Mouse (Mus musculus): Measurements from ENCODE around the gene Smc6.

Gene Smc6

DNA sequence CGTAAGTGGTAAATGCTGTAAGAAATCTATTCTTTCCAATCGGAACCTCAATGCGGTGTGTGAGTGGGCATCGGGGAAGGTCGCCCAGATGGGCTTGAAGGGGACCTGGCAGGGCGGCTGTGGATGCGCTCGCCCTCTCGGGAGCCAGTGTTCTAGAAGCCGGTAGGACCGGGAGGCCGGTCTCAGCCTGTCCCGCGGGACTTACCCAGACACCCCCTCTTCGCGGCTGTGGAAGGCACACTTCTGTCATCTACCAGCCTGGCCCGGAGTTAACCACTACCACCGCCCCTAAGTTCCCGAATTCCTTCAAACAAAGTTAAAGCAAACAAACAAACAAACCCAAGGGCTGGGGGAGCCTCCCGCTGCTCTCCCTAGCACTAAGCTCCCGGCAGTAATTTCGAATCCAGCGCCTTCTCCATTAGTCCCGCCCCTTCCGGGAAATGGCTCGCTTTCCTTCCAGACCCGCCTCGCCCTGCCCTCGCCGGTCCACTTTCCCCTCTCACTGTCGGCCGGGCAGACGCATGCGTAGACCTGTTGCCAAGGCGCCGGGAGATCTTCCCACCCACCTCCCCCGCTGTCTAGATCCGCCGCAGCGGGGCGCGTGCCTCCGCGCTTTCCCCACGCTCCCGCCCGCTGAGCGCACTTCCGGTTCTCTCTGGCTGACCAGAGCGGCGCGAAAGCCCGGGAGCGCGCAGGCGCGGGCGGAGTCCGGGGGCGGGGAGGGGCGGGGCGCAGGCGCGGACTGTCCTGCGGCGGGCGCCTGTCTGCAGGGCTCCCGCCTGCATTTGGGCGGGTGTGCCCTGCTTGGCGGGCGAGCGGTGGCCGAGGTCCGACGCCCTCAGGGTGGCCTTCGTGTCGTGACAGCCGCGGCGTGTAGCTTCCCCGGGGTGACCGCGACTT, at the start of gene Smc6, which contains the start of gene Gen1:
Smc6 (plus strand) TSS at position 505 of the 900 bp plus-strand sequence.
Gen1 (minus strand) TSS at position 420 of the 900 bp plus-strand sequence.
- in situ Hi-C loops (cut with MboI; ENCODE audit: low pct_unique_long_range_greater_than_20kb in 1 of 2, low sequenced_read_pairs in 2 of 2, unreplicated experiment in 1 of 2) = no loop called here

DNA sequence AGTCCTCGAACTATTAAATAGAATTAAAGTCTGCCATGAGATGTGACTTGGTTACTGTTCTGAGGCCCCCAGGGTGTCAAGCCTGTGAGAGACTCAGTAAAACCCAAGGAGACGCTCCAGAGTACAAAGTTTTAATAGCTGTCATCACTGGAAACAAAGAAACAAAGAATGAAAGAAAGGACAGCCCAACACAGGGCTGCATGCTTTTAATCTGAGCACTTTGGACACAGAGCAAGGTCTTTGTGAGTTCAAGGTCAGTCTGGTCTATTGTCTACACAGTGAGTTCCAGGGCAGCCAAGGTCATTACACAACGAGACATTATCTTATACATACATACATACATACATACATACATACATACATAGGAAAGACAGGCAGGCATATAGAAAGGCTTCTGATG, 49.2 kb upstream of the Smc6 start:
- in situ Hi-C loops (cut with MboI; ENCODE audit: low pct_unique_long_range_greater_than_20kb in 1 of 2, low sequenced_read_pairs in 2 of 2, unreplicated experiment in 1 of 2) = no loop called here

DNA sequence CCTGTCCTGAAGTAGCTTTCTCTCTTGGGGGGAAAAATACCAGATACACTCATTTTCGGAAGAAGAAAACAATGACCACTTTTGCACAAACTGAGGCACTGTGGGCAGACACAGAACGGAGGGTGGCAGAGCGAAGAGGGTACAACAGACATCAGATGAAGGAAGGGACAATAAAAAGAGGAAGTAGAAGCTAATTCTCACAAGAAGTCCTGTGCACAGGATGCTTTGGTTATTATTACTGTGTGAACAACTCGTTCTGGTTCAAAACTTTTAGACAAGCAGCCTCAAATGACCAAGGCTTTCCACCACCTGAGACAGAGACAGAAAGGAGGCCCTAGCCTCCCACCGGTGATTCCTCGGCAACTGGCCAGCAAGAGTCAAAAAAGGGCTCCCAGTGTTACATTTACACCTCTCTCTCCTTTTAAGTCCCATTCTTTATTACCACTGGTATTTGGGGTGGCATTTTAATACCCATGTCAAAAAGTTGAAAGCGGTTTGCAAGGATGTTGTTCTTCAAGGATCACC, 47.9 kb upstream of the Smc6 start:
- in situ Hi-C loops (cut with MboI; ENCODE audit: low pct_unique_long_range_greater_than_20kb in 1 of 2, low sequenced_read_pairs in 2 of 2, unreplicated experiment in 1 of 2) = no loop called here

DNA sequence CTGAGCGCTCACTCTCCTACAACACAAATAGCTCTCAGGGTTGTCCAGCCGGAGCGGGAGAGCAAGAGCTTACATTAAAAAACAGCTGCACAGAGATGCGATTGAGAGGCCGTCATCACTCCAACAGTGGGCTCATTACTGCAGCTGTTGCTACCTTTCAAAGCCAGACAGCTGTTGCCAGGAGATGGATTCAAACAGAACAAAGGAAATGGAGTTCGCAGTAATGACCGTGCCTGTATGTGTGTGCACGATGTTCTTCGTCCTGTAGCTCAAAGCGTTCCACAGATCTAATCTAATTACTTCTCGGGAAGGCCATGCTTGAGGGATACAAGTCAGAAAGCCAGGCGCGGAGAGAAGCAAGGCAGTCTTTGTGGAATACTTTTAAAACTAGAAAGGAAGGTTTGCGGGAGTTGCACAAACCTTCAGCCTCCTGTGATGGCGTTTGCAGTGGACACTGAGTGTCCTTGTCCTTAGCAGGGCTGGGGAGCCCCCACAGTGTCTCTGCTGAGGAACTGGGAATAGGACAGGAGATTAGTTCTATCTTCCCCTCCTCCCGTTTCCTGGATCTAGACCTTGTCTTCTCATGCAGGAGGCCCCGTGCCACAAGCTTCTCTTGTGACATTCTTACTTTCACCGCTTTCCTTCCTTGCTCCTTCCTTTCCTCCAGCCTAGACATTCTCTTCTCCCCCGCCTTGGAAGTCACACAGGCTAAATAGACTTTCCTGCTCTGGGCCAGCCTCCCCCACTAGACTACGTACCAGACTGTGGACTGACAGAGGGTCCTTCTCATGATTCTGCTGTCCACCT, 44.0 kb upstream of the Smc6 start:
- in situ Hi-C loops (cut with MboI; ENCODE audit: low pct_unique_long_range_greater_than_20kb in 1 of 2, low sequenced_read_pairs in 2 of 2, unreplicated experiment in 1 of 2) = no loop called here

DNA sequence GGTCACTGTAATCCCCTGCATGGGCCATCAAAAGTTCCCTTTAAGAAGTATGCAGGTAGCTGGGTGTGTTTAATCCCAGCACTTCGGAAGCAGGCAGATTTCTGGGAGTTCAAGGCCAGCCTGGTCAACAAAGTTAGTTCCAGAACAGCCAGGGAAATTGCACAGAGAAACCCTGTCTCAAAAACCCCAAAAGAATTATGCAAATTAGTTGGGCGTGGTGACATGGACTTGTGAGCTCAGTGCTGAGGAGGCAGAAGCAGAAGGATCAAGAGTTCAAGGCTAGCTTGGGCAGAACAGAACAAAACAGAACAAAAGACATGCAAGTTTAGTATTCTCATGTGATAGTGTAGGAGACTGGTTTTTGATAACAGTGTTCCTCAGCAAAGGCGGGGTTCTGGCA, 43.1 kb upstream of the Smc6 start:
- in situ Hi-C loops (cut with MboI; ENCODE audit: low pct_unique_long_range_greater_than_20kb in 1 of 2, low sequenced_read_pairs in 2 of 2, unreplicated experiment in 1 of 2) = no loop called here

DNA sequence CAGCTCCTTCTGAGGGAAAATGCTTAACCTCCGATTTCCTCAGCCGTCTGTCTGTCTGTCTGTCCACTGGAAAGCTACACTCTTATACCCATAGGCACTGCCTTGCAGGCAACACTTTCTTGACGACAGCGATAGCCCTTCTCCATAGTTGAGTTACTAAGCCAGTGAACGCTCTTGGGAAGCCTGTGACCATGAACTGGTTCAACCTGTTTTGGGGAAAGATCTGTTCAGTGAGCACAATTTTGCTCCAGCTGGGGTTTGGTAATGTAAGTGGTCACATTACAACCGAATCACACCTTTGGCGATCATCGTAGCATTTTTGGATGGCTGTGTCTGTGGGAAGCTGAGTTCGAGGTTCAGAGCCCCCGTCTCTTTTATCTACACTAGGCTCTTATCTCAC, 42.6 kb upstream of the Smc6 start:
- in situ Hi-C loops (cut with MboI; ENCODE audit: low pct_unique_long_range_greater_than_20kb in 1 of 2, low sequenced_read_pairs in 2 of 2, unreplicated experiment in 1 of 2) = no loop called here

DNA sequence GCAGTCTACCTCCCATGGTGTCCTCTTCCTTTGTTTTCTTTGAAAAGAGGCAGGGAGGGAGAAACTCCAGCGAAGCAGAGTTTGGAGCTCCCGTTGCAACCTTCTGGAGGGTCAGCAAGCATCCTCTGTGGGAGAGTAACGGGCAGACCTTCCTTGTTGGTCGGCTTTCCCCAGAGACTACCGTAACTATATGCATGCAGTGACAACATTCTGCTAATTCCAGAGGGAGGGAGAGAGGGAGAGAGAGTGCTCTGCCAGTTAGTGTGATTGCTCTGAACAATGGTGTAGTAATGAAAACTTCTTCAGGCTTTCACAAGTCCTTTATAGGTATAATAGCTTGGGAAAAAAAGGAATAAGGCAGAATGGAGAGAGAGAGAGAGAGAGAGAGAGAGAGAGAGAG, 41.0 kb upstream of the Smc6 start:
- in situ Hi-C loops (cut with MboI; ENCODE audit: low pct_unique_long_range_greater_than_20kb in 1 of 2, low sequenced_read_pairs in 2 of 2, unreplicated experiment in 1 of 2) = no loop called here

DNA sequence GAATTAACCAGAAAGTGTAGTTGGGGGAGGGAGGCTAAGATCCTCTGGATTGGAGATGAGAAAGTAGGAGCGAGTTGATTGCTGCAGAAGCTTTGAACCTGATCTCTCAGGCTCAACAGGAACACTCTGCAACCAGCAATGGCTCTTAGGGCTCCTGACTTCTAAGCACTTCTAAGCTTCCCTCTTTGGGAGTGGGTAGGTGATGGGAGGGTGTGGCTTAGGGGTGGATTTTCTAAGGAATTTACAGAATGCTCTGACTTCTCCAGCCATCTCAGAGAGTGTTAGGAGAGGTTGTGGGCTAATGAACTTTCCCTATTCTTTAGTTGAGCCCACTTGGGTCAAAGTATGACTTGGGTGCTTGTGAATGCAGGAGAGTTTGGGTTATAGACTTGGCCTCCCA, 39.6 kb upstream of the Smc6 start:
- in situ Hi-C loops (cut with MboI; ENCODE audit: low pct_unique_long_range_greater_than_20kb in 1 of 2, low sequenced_read_pairs in 2 of 2, unreplicated experiment in 1 of 2) = no loop called here

DNA sequence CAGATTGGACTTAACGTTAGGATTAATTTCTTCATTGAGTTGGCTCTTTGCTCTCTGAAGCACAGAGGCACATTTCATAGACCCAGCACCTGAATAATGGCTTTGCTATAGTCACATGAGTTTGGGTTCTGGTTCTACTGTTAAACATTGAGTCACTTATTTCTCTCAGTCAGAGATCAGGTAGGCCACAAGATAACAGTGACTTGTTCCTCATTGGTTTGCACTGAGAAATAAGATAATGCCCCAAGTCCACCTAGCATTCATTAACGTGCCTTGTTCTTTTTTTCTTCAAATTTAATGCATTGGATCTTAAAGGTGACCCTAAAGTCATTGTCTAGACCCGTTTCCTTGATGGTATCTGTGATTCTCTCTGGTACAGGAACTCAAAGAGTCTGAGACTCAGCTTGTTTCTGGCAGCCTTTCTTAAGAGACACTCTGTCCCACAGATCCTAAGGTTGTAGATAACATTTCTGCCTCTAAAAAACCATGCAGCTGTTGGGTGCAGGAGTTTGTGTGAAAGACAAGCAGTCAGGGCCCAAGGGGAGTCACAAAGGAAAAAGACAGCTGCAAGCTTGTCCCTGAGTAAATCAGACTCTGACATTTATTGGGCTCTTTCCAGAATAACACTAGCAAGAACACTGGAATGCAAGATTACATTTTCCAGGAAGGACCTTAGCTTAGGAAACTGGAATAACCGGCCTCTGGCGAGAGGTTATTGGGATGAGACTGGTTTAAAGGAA, 39.0 kb upstream of the Smc6 start:
- in situ Hi-C loops (cut with MboI; ENCODE audit: low pct_unique_long_range_greater_than_20kb in 1 of 2, low sequenced_read_pairs in 2 of 2, unreplicated experiment in 1 of 2) = no loop called here

DNA sequence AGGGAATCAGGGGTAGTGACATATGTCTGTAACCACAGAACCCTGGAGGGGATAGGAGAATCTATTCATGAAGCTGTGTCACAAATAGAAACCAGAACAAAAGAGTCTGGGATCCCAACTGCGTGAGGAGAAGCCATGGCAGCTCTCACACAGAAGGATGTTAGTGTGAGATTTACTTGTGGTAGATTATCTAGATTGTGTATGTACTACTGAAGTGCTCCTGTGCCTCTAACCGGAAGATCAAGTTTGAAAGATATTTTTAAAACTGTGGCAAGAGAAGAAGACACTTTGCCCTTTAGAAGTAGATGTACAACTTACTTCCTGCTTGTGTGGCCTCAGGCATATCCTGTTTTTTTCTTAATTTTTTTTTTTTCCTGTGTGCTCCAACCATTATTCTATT, 35.4 kb upstream of the Smc6 start:
- in situ Hi-C loops (cut with MboI; ENCODE audit: low pct_unique_long_range_greater_than_20kb in 1 of 2, low sequenced_read_pairs in 2 of 2, unreplicated experiment in 1 of 2) = no loop called here

DNA sequence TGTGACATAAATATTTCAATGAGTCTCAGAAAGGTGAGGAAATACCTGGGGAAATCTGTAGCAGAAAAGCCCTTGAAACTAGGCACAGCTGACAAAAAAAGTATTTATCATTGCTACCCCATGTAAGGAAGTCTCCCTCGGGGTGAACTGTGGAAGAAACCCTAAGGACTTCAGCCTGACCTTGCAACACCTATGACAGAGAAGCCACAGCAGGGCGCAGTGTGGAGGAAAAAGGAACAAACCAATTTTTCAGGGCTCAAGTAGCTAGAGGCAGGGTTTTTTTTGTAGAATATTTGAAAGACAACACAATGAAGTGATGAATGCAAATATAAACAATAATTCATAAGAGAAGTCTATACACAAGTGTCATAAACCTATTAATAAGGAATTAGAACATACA, 29.7 kb upstream of the Smc6 start:
- in situ Hi-C loops (cut with MboI; ENCODE audit: low pct_unique_long_range_greater_than_20kb in 1 of 2, low sequenced_read_pairs in 2 of 2, unreplicated experiment in 1 of 2) = no loop called here

DNA sequence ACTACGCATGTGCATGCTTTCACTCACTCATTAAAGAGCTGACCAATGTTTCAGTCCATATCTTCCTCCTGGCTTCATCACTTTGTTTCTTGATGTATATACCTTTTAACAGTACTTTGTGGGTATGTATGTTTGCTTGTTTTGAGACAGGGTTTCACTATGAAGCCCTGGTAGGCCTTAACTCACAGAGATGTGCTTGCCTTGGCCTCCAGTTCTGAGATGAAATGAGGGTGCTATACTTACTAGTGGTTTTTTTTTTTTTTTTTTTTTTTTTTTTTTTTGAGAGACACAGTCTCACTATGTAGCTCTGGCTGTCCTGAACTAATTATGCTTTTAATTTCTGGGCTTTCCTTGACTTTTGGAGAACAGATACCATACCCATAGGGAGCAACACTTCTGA, 18.2 kb upstream of the Smc6 start:
- in situ Hi-C loops (cut with MboI; ENCODE audit: low pct_unique_long_range_greater_than_20kb in 1 of 2, low sequenced_read_pairs in 2 of 2, unreplicated experiment in 1 of 2) = no loop called here

DNA sequence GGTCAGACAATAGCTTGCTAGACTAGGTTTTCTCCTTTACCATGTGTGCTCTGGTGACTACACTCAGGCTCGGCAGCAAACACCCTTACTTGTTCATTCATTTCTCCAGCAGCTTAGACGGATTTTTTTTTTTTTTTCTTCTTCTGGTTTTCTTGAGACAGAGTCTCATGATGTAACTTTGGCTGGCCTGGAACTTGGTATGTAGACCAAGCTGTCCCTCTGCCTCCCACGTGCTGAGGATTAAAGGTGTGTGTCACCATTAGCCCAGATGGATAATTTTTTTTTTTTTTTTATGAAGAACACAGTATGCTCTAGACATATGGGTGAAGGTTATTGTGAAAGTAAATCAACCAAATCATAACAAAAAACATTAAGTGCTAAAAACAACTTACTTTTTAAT, 15.4 kb upstream of the Smc6 start:
- in situ Hi-C loops (cut with MboI; ENCODE audit: low pct_unique_long_range_greater_than_20kb in 1 of 2, low sequenced_read_pairs in 2 of 2, unreplicated experiment in 1 of 2) = no loop called here

DNA sequence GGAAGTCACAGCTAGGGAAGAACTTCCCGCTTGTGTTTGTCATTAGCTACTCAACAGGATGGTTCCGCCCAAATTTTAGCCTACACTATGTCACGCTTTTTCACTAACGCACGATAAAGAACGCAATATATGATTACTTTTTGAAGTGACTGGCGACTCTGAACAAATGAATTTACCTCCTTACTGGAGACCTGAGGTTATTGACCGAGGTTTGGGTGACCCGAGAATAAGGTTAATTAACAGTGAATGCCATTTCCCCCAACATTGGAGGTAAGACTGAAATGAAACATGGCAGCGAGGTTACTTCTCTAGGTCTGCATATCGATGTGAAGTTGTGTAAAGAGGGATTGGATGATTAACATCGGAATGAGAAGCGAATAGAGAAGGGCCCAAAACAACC, 791 bp upstream of the Smc6 start:
- in situ Hi-C loops (cut with MboI; ENCODE audit: low pct_unique_long_range_greater_than_20kb in 1 of 2, low sequenced_read_pairs in 2 of 2, unreplicated experiment in 1 of 2) = no loop called here

DNA sequence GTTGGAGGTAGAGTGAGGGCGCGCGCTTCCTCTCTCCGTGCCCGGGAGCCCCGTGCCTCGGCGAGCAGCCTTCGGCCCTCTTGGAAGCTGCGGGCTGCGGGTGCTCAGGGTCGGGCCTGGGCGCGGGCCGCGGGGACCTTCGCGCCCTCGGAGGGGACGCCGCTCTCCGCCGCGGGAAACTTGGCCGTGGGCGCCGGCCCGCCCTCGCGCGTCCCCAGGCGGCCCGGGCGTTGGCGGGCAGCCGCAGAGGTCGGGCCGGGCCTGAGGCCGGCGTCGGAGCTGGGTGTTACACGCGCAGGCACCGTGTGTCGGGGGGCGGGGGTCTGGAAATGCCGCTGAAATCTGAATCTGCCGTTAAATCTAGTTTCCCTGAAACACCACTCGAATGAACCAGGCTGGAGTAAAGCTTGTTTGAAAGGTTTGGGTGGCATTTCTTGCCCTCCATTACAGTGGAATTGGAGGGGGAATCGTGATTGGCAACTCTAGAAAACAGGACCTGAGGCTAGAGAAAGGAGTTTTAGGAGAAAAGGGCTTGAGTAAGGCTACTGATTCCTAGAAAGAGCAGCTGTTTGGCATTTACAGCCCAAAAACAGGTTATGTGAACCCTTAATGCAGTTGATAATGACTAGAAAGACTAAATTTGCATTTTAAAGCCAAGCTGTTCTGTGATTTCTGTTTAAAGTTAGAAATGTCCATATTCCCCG, 748 bp downstream of the Smc6 start:
- in situ Hi-C loops (cut with MboI; ENCODE audit: low pct_unique_long_range_greater_than_20kb in 1 of 2, low sequenced_read_pairs in 2 of 2, unreplicated experiment in 1 of 2) = no loop called here

DNA sequence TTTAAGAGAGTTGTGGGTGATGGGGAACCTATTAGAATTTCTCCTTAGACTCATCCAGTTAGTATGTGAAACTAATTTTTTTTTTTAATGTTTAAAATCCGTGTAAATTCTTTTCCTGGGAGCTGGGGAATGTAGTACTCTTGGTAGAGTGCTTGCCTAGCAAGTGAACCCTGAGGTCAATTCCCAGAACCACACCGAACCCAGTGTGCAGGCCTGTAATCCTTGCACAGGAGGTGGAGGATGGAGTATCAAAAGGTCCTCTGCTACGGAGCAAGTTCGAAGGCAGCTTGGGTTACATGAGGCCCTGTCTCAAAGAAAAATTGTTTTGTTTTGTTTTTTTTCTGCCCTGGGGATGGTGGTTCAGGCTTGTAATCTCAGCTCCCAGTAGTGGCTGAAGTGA, 1.3 kb downstream of the Smc6 start:
- in situ Hi-C loops (cut with MboI; ENCODE audit: low pct_unique_long_range_greater_than_20kb in 1 of 2, low sequenced_read_pairs in 2 of 2, unreplicated experiment in 1 of 2) = no loop called here

DNA sequence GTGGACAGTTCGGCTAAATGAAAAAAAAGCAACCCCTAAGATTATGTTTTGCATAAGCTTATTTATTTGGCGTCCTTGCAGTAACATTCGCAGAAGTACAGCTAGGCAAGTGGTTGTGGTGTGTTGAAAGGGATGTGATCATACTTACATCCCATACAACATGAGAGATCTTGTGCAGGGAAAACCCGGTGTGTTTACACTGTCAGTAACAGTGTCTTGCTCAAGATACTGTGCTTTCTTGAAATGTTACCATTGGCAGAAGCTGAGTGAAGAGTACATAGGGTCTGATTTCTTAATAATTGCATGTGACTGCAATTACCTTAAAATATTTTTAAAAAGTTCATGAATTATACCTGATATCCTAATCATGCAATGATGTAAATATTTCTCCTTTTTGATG, 6.9 kb downstream of the Smc6 start:
- in situ Hi-C loops (cut with MboI; ENCODE audit: low pct_unique_long_range_greater_than_20kb in 1 of 2, low sequenced_read_pairs in 2 of 2, unreplicated experiment in 1 of 2) = no loop called here

DNA sequence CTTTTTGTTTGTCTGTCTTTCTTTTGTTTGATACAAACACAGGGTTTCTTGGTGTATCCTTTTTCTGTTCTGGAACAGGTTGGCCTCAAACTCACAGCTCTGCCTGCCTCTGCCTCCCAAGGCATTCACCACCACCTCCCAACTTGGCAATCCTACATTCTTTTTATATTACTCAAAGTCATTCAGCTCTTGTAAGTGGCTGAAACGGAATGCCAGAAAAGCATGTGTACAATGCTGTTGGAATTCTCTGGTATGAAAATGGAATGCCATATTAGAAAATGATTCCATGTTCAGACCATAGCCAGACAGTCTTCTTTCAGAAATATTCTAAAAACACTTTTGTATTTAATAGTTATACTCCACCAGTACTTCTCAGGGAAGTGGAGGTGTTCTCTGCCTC, 7.5 kb downstream of the Smc6 start:
- in situ Hi-C loops (cut with MboI; ENCODE audit: low pct_unique_long_range_greater_than_20kb in 1 of 2, low sequenced_read_pairs in 2 of 2, unreplicated experiment in 1 of 2) = no loop called here

Measured in mouse embryonic stem cell (cell line).